25 mouse cellular contexts compared by ENCODE assay signal in the genomic region with DNA sequence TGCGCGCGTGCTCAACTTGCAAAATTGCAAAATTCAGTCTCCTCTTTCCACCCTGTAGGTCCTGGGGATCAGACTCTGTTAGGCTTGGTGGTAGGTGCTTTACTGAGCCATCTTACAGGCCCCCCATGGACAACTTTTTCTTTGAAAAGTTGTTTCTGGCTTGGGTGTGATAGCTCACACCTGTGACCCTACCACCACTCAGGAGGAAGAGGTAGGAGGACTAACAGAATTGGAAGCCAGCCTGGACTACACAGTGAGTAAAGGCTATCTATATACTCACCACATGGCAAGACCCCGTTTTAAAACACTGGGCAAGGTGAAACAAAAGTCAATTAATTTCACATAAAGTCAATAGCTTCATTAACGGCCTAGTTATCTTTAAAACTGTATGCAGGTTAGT. TPM values are rescaled to one million over a fixed set of nuclear protein-coding genes. Genes with fewer than 3 reads are reported as not detected.
DNase-seq lines count a peak whose midpoint lies in the region; ATAC-seq lines count a peak whose summit lies in the region.
"Had no signal": no experiment of that assay in that cellular context is flagged by ENCODE, and none has a peak within 500 bp of the region (broad histone marks: within the 10 kb centered on the region; RNA-seq: fewer than 3 reads in every experiment).

No protein-coding gene starts in this region.

- DNase-seq in midbrain, embryonic 11.5 days (ENCODE audit: low spot score, missing footprints): peak; percentile 75
- no peak for DNase-seq in liver, embryonic 11.5 days (ENCODE audit: low spot score)
- DNase-seq in frontal cortex, postnatal 36 days (ENCODE audit: low spot score in 2 of 2): no peak
- DNase-seq: adrenal gland, adult 8-10 months; cerebellum, adult 2 months; cerebellum, postnatal 25 days; gastrocnemius, postnatal 14 days; kidney, adult 18-20 months; layer of hippocampus, postnatal 36 days; left cerebral cortex, postnatal 4 days; retina, postnatal 1 day; right cerebral cortex, postnatal 14 days had no signal

- H3K36me3 ChIP-seq in kidney, embryonic 15.5 days: peaks cover 22% of the 10 kb centered on the region
- peaks cover 5% of the 10 kb centered on the region; the same call in 1 of the 2 replicates for H3K36me3 ChIP-seq in kidney, embryonic 16.5 days (ENCODE audit: insufficient read depth, low read length)
- peaks cover 5% of the 10 kb centered on the region for H3K36me3 ChIP-seq in midbrain, embryonic 11.5 days (ENCODE audit: control insufficient read depth, insufficient read depth, low read length)
- H3K36me3 ChIP-seq in midbrain, embryonic 15.5 days (replicated peaks): no peaks in the 10 kb centered on the region
- peaks cover 16% of the 10 kb centered on the region; the same call in 1 of the 2 replicates for H3K36me3 ChIP-seq in liver, embryonic 11.5 days (ENCODE audit: control insufficient read depth, insufficient read depth, low read length)
- H3K36me3 ChIP-seq in stomach, embryonic 16.5 days (ENCODE audit: control insufficient read depth, insufficient read depth, low read length): no peaks in the 10 kb centered on the region

- no peak overlapping the region for H3K4me2 ChIP-seq in kidney, embryonic 15.5 days
- no peak overlapping the region for H3K4me2 ChIP-seq in kidney, embryonic 16.5 days (replicated peaks; ENCODE audit: low read depth, low read length)
- H3K4me2 ChIP-seq in midbrain, embryonic 11.5 days: no peak overlapping the region
- no peak overlapping the region for H3K4me2 ChIP-seq in midbrain, embryonic 15.5 days
- no peak overlapping the region for H3K4me2 ChIP-seq in liver, embryonic 11.5 days
- H3K4me2 ChIP-seq in stomach, embryonic 16.5 days (ENCODE audit: low read depth, low read length): no peak overlapping the region
- H3K4me2 ChIP-seq: embryonic facial prominence, embryonic 15.5 days; forebrain, embryonic 12.5 days; heart, embryonic 12.5 days; hindbrain, embryonic 14.5 days; midbrain, embryonic 13.5 days; neural tube, embryonic 15.5 days had no signal

- ATAC-seq in kidney, embryonic 15.5 days (replicated peaks; ENCODE audit: low FRiP score): no peak
- ATAC-seq in kidney, embryonic 16.5 days (ENCODE audit: low FRiP score, low TSS enrichment): no peak
- no peak for ATAC-seq in midbrain, embryonic 11.5 days (ENCODE audit: low FRiP score)
- no peak for ATAC-seq in midbrain, embryonic 15.5 days (replicated peaks)
- no peak for ATAC-seq in liver, embryonic 11.5 days (replicated peaks; ENCODE audit: low FRiP score)
- no peak for ATAC-seq in stomach, embryonic 16.5 days (ENCODE audit: insufficient read depth, low FRiP score)
- ATAC-seq: midbrain, embryonic 13.5 days had no signal

- peak overlapping the region; percentile 37; the same call in 1 of the 2 replicates for H3K27ac ChIP-seq in kidney, embryonic 15.5 days
- H3K27ac ChIP-seq in kidney, embryonic 16.5 days (ENCODE audit: low read length): no peak overlapping the region
- no peak overlapping the region for H3K27ac ChIP-seq in midbrain, embryonic 11.5 days (ENCODE audit: low read depth, low read length)
- no peak overlapping the region for H3K27ac ChIP-seq in midbrain, embryonic 15.5 days
- H3K27ac ChIP-seq in liver, embryonic 11.5 days (ENCODE audit: low read depth, low read length): 0 out of 2 replicates have a peak overlapping the region, but pooled peaks have one; percentile 7
- H3K27ac ChIP-seq in stomach, embryonic 16.5 days (ENCODE audit: low read length): peak overlapping the region; percentile 47
- H3K27ac ChIP-seq: embryonic facial prominence, embryonic 10.5 days; embryonic facial prominence, embryonic 15.5 days; forebrain, embryonic 12.5 days; hindbrain, embryonic 14.5 days; kidney, postnatal 0 days; midbrain, embryonic 13.5 days; neural tube, embryonic 15.5 days had no signal

- H3K4me1 ChIP-seq in kidney, embryonic 15.5 days: peaks cover 36% of the 10 kb centered on the region
- H3K4me1 ChIP-seq in kidney, embryonic 16.5 days (ENCODE audit: insufficient read depth, low read length): peaks cover 35% of the 10 kb centered on the region
- H3K4me1 ChIP-seq in midbrain, embryonic 11.5 days (ENCODE audit: control insufficient read depth, insufficient read depth, low read length): peaks cover 11% of the 10 kb centered on the region
- peaks cover 18% of the 10 kb centered on the region for H3K4me1 ChIP-seq in midbrain, embryonic 15.5 days
- peaks cover 29% of the 10 kb centered on the region for H3K4me1 ChIP-seq in liver, embryonic 11.5 days (replicated peaks; ENCODE audit: control insufficient read depth, insufficient read depth, low read length)
- peaks cover 26% of the 10 kb centered on the region for H3K4me1 ChIP-seq in stomach, embryonic 16.5 days (ENCODE audit: control insufficient read depth, insufficient read depth, low read length)

- H3K4me3 ChIP-seq in kidney, embryonic 15.5 days (replicated peaks): no peak overlapping the region
- no peak overlapping the region for H3K4me3 ChIP-seq in kidney, embryonic 16.5 days (ENCODE audit: low read length)
- no peak overlapping the region for H3K4me3 ChIP-seq in midbrain, embryonic 11.5 days (ENCODE audit: low read depth, low read length)
- H3K4me3 ChIP-seq in midbrain, embryonic 15.5 days: no peak overlapping the region
- no peak overlapping the region for H3K4me3 ChIP-seq in liver, embryonic 11.5 days (ENCODE audit: low read depth, low read length)
- no peak overlapping the region for H3K4me3 ChIP-seq in stomach, embryonic 16.5 days (replicated peaks; ENCODE audit: low read length)
- H3K4me3 ChIP-seq: embryonic facial prominence, embryonic 10.5 days; embryonic facial prominence, embryonic 15.5 days; forebrain, embryonic 12.5 days; heart, embryonic 12.5 days; megakaryocyte, embryonic 14.5 days; midbrain, embryonic 13.5 days; neural tube, embryonic 15.5 days had no signal

- no peaks in the 10 kb centered on the region for H3K9me3 ChIP-seq in kidney, embryonic 15.5 days (replicated peaks)
- H3K9me3 ChIP-seq in kidney, embryonic 16.5 days (ENCODE audit: low read length): no peaks in the 10 kb centered on the region
- no peaks in the 10 kb centered on the region for H3K9me3 ChIP-seq in midbrain, embryonic 11.5 days (ENCODE audit: control insufficient read depth, low read length)
- H3K9me3 ChIP-seq in midbrain, embryonic 15.5 days: no peaks in the 10 kb centered on the region
- no peaks in the 10 kb centered on the region for H3K9me3 ChIP-seq in liver, embryonic 11.5 days (ENCODE audit: control insufficient read depth, low read length)
- H3K9me3 ChIP-seq in stomach, embryonic 16.5 days (replicated peaks; ENCODE audit: control insufficient read depth, low read length): no peaks in the 10 kb centered on the region
- H3K9me3 ChIP-seq: embryonic facial prominence, embryonic 10.5 days; embryonic facial prominence, embryonic 15.5 days; forebrain, embryonic 12.5 days; heart, embryonic 12.5 days; megakaryocyte, embryonic 14.5 days; midbrain, embryonic 13.5 days; neural tube, embryonic 15.5 days had no signal

- H3K27me3 ChIP-seq in kidney, embryonic 15.5 days: no peaks in the 10 kb centered on the region
- H3K27me3 ChIP-seq in kidney, embryonic 16.5 days (ENCODE audit: insufficient read depth, low read length): no peaks in the 10 kb centered on the region
- H3K27me3 ChIP-seq in midbrain, embryonic 11.5 days (ENCODE audit: control insufficient read depth, insufficient read depth, low read length): no peaks in the 10 kb centered on the region
- no peaks in the 10 kb centered on the region for H3K27me3 ChIP-seq in midbrain, embryonic 15.5 days (replicated peaks)
- H3K27me3 ChIP-seq in liver, embryonic 11.5 days (replicated peaks; ENCODE audit: control insufficient read depth, insufficient read depth, low read length): no peaks in the 10 kb centered on the region
- H3K27me3 ChIP-seq in stomach, embryonic 16.5 days (ENCODE audit: control insufficient read depth, insufficient read depth, low read length): no peaks in the 10 kb centered on the region
- H3K27me3 ChIP-seq: embryonic facial prominence, embryonic 15.5 days; forebrain, embryonic 12.5 days; heart, embryonic 12.5 days; megakaryocyte, embryonic 14.5 days; midbrain, embryonic 13.5 days; neural tube, embryonic 15.5 days had no signal

- H3K9ac ChIP-seq in kidney, embryonic 15.5 days: no peak overlapping the region
- no peak overlapping the region for H3K9ac ChIP-seq in kidney, embryonic 16.5 days (replicated peaks; ENCODE audit: low read length)
- no peak overlapping the region for H3K9ac ChIP-seq in midbrain, embryonic 11.5 days (ENCODE audit: low read length)
- H3K9ac ChIP-seq in midbrain, embryonic 15.5 days: no peak overlapping the region
- H3K9ac ChIP-seq in liver, embryonic 11.5 days (ENCODE audit: low read depth, low read length): no peak overlapping the region
- H3K9ac ChIP-seq in stomach, embryonic 16.5 days (ENCODE audit: low read length): no peak overlapping the region
- H3K9ac ChIP-seq: embryonic facial prominence, embryonic 15.5 days; forebrain, embryonic 12.5 days; heart, embryonic 12.5 days; hindbrain, embryonic 14.5 days; midbrain, embryonic 13.5 days; neural tube, embryonic 15.5 days had no signal

- 83% methylated on average over 5 of the region's 5 CpGs for WGBS in kidney, embryonic 15.5 days
- WGBS in kidney, embryonic 16.5 days: 85% methylated on average over 5 of the region's 5 CpGs
- WGBS in midbrain, embryonic 11.5 days: 94% methylated on average over 5 of the region's 5 CpGs
- 95% methylated on average over 5 of the region's 5 CpGs for WGBS in midbrain, embryonic 15.5 days
- WGBS in liver, embryonic 11.5 days: 89% methylated on average over 5 of the region's 5 CpGs
- 77% methylated on average over 5 of the region's 5 CpGs for WGBS in stomach, embryonic 16.5 days

RNA-seq across cellular contexts. Expression of a gene that starts 3.4 kb away (rescaled TPM):
- polyA plus RNA-seq in kidney, embryonic 15.5 days (2015; fragmentation: Nextera tagmentation; extraction: Ambion mirVana): 123 and 128 TPM in 2 replicates
- 119 and 129 TPM in 2 replicates for polyA plus RNA-seq in kidney, embryonic 16.5 days (2015; fragmentation: Nextera tagmentation; extraction: Ambion mirVana)
- polyA plus RNA-seq in midbrain, embryonic 11.5 days (2014; fragmentation: Nextera tagmentation; extraction: Ambion mirVana): 124 and 126 TPM in 2 replicates
- 49.1 and 49.6 TPM in 2 replicates for polyA plus RNA-seq in midbrain, embryonic 15.5 days (2015; fragmentation: Nextera tagmentation; extraction: Ambion mirVana)
- 149 and 154 TPM in 2 replicates for polyA plus RNA-seq in liver, embryonic 11.5 days (2014; fragmentation: Nextera tagmentation; extraction: Ambion mirVana)
- 111 and 112 TPM in 2 replicates for polyA plus RNA-seq in stomach, embryonic 16.5 days (2015; fragmentation: Nextera tagmentation; extraction: Ambion mirVana)

RNA-seq across cellular contexts. Expression of a gene that starts 3.5 kb away (rescaled TPM):
- 14.6 and 15.2 TPM in 2 replicates for polyA plus RNA-seq in kidney, embryonic 15.5 days (2015; fragmentation: Nextera tagmentation; extraction: Ambion mirVana)
- polyA plus RNA-seq in kidney, embryonic 16.5 days (2015; fragmentation: Nextera tagmentation; extraction: Ambion mirVana): 14.9 and 15.3 TPM in 2 replicates
- 11.6 and 13.1 TPM in 2 replicates for polyA plus RNA-seq in midbrain, embryonic 11.5 days (2014; fragmentation: Nextera tagmentation; extraction: Ambion mirVana)
- 16.8 and 17.2 TPM in 2 replicates for polyA plus RNA-seq in midbrain, embryonic 15.5 days (2015; fragmentation: Nextera tagmentation; extraction: Ambion mirVana)
- polyA plus RNA-seq in liver, embryonic 11.5 days (2014; fragmentation: Nextera tagmentation; extraction: Ambion mirVana): 10.4 and 10.9 TPM in 2 replicates
- 8.1 and 9.8 TPM in 2 replicates for polyA plus RNA-seq in stomach, embryonic 16.5 days (2015; fragmentation: Nextera tagmentation; extraction: Ambion mirVana)

Comparison
In these comparisons a context has a peak if more than half of its experiments do, and no peak if none do; other contexts are left out.
1. H3K27ac ChIP-seq: peak in kidney, embryonic 15.5 days (single experiment), liver, embryonic 11.5 days (single experiment) and stomach, embryonic 16.5 days (single experiment); none in kidney, embryonic 16.5 days (single experiment), midbrain, embryonic 11.5 days (single experiment) and midbrain, embryonic 15.5 days (single experiment).